Mouse (Mus musculus) CD8-positive naive resting alpha-beta T cell, adult 57 days (primary cell): ENCODE data around the gene Olfr1301. TPM values are rescaled to one million over a fixed set of nuclear protein-coding genes. Genes with fewer than 3 reads are reported as not detected.

Source experiments
- total RNA-seq: library from RNA; stranded (reverse); gene quantifications from one replicate; pipeline ENCODE4 v1.2.4, GENCODE M21; 2023

Olfr1301 gene
- not detected for total RNA-seq

DNA sequence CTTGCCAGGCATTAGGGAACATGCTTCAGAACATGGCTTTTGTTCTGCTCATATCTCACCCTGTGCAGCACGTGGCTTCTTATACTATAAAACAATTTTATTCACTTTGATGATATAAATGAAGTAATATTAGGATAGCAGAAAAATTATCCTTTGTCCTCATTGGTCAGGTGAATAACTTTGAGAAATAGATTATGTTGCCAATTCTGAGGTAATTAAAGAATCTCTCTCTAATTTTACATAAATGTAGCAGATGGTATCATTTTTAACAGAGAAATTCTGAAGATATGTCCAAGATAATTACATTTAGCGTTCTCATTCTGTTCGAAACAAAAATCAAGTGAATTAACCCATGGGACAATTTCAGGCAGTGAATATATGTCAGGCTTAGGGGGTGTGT is at the start of gene Olfr1301:
Gene Olfr1301, plus strand, starts transcription at position 301 of the 400 bp plus-strand sequence.

DNA sequence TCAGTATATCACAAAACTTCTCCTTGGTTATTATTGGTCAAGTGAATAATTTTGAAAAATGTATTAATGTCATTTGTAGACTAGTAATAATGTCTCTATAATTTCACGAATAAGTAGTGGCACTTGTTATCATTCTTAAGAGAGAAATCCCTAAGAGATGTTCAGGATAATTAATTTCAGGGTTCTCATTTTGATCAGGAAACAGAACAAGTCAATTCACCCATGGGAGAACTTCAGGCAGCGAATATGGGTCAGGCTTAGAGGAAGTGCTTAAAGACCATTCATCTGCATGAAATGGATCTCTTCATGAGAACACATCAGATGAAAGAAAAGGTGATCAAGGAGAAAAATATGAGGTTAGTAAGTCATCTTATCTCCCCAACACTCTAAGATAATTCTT is 26.3 kb downstream of the Olfr1301 start, which contains the start of gene Olfr1302:
Gene Olfr1302, plus strand, starts transcription at position 301 of the 400 bp plus-strand sequence.

Other genes starting within 250 kb of the Olfr1301 start
- not detected for gene Olfr1293-ps, start 225.8 kb upstream of the Olfr1301 start, total RNA-seq
- not detected for gene Olfr1294, start 210.7 kb upstream of the Olfr1301 start, total RNA-seq
- gene Olfr1295, start 181.3 kb upstream of the Olfr1301 start, total RNA-seq = not detected
- not detected for gene Olfr1297, start 124.5 kb upstream of the Olfr1301 start, total RNA-seq
- not detected for gene Olfr1298, start 101.8 kb upstream of the Olfr1301 start, total RNA-seq
- gene Olfr1299, start 89.6 kb upstream of the Olfr1301 start, total RNA-seq = not detected
- gene Olfr1302, start 26.4 kb downstream of the Olfr1301 start, total RNA-seq = not detected
- gene Olfr1303, start 69.3 kb downstream of the Olfr1301 start, total RNA-seq = not detected
- gene Olfr1305, start 126.1 kb downstream of the Olfr1301 start, total RNA-seq = not detected
- gene Olfr1306, start 165.3 kb downstream of the Olfr1301 start, total RNA-seq = not detected
- gene Olfr1307, start 198.4 kb downstream of the Olfr1301 start, total RNA-seq = 0.06 TPM
- gene Olfr1308, start 213.9 kb downstream of the Olfr1301 start, total RNA-seq = not detected
- gene Olfr1309, start 239.3 kb downstream of the Olfr1301 start, total RNA-seq = not detected